Mouse (Mus musculus) bone marrow, adult 2 months (tissue): Measurements from ENCODE around the gene Lhx9.

Experiments
- CTCF ChIP-seq: fragments of 200-500 bp; IDR thresholded peaks from 2 replicates; pipeline ENCODE4 v1.5.1; 2011; ENCODE audit warnings: low read length, control low read depth; ENCODE audit not compliant: control insufficient read depth, insufficient read depth
- POLR2A ChIP-seq: fragments of 200-500 bp; IDR thresholded peaks from 2 replicates; pipeline ENCODE4 v1.6.1; 2011; ENCODE audit warnings: low read depth, mild to moderate bottlenecking, control low read depth, low read length, borderline replicate concordance; ENCODE audit not compliant: control insufficient read depth

DNA sequence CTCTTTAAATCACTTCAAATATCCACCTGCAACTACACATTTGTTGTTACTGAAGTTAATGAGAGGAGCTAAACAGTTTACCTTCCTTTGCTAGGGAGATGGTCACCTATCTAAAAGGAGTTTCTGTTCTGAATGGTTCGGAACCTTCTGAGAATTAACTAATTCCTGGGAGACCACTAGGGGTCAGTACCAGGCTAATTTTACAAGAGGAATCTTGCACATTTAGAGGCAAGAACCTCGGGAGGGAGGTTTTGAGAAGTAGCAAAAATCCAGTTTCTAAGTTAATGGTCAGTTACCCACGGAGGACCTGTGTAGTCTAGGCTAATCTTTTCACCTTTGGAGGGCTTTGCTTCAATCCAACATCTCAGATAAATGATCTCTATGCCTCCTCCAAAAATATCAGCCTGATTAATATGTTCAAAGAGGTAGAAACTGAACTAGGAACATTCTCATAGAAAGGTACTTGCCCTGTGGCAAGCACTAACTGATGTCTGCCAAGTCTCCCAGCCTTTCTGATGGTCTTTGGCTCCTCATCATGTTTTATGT, 12.9 kb downstream of the Lhx9 start:
- TF ChIP-seq CTCF (no peak), POLR2A (no peak)
